In the genomic region with DNA sequence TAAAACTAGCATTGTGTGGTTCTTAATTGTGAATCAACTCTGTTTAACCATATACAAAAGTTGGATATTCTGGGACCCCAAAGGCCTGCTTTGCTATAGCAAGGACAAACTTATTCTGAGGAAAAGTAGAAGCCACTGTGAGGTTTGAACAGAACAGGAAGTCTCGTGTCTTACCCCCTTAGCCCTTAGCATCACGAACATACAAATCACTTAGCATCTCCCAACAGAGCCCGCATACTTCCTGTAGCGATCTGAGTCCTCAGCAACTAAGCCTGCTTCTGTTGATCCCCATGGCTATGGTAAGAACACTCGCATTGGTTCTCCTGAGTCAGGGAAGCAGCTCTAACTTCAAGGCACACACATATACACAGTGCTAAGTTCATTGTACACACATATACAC, we compare ENCODE assay signal across 21 mouse cellular contexts.
"Had no signal": no experiment of that assay in that cellular context is flagged by ENCODE, and none has a peak within 500 bp of the region (broad histone marks: within the 10 kb centered on the region; RNA-seq: fewer than 3 reads in every experiment).

No protein-coding gene starts in this region.

- H3K9me3 ChIP-seq: limb, embryonic 13.5 days; liver, embryonic 12.5 days; liver, embryonic 15.5 days; lung, embryonic 15.5 days; midbrain, embryonic 12.5 days; midbrain, embryonic 15.5 days had no signal

- H3K4me3 ChIP-seq: limb, embryonic 13.5 days; liver, embryonic 12.5 days; liver, embryonic 15.5 days; lung, embryonic 15.5 days; midbrain, embryonic 12.5 days; midbrain, embryonic 15.5 days had no signal

- H3K36me3 ChIP-seq: limb, embryonic 13.5 days; liver, embryonic 12.5 days; liver, embryonic 15.5 days; lung, embryonic 15.5 days; midbrain, embryonic 12.5 days; midbrain, embryonic 15.5 days had no signal

- ATAC-seq: liver, embryonic 12.5 days; midbrain, embryonic 15.5 days had no signal

- H3K27me3 ChIP-seq: limb, embryonic 13.5 days; liver, embryonic 12.5 days; liver, embryonic 15.5 days; lung, embryonic 15.5 days; midbrain, embryonic 12.5 days; midbrain, embryonic 15.5 days had no signal

- H3K4me1 ChIP-seq: limb, embryonic 13.5 days; liver, embryonic 12.5 days; liver, embryonic 15.5 days; lung, embryonic 15.5 days had no signal

- DNase-seq: kidney, adult 11 months; kidney, adult 9 months; kidney, postnatal 14 days; kidney, postnatal 4 days; left cerebral cortex, postnatal 4 days; liver; lung, adult 18-20 months; lung, postnatal 10 days; lung, postnatal 4 days; right cerebral cortex, adult 18-20 months; right cerebral cortex, postnatal 14 days; right cerebral cortex, postnatal 4 days; thymus, adult 2 months; thymus, postnatal 14 days; thymus, postnatal 4 days had no signal
